ENCODE assay signal across 23 mouse cellular contexts in genomic region chr6:31129170-31129569, GRCm38 (mm10).
A peak's percentile ranks its signal among the peaks of the same experiment; 100 is the strongest.
DNase-seq lines count a peak whose midpoint lies in the region; ATAC-seq and TF ChIP-seq lines count a peak whose summit lies in the region.
"Had no signal": no experiment of that assay in that cellular context is flagged by ENCODE, and none has a peak within 500 bp of the region (broad histone marks: within the 10 kb centered on the region; RNA-seq: fewer than 3 reads in every experiment).

No protein-coding gene starts in this region.

- ATAC-seq in liver, embryonic 13.5 days (ENCODE audit: low read depth), result 0 out of 2 replicates have a peak, but pooled peaks have one; percentile 2
- no peak for ATAC-seq in liver, embryonic 11.5 days (replicated peaks; ENCODE audit: low FRiP score)
- ATAC-seq in intestine, postnatal 0 days, result peak; percentile 84
- peak; percentile 72 for ATAC-seq in liver, embryonic 16.5 days (ENCODE audit: low read depth)
- ATAC-seq in stomach, postnatal 0 days (ENCODE audit: low FRiP score, low TSS enrichment), result peak; percentile 87
- no peak for ATAC-seq in forebrain, embryonic 14.5 days

- no peak for TF ChIP-seq CTCF in intestine, postnatal 0 days (IDR thresholded peaks at IDR 0.05; ENCODE audit: low read depth)
- no peak for TF ChIP-seq CTCF in stomach, postnatal 0 days (IDR thresholded peaks at IDR 0.05; ENCODE audit: low read depth)

- no peak overlapping the region for H3K4me2 ChIP-seq in liver, embryonic 13.5 days
- no peak overlapping the region for H3K4me2 ChIP-seq in liver, embryonic 11.5 days
- no peak overlapping the region for H3K4me2 ChIP-seq in intestine, postnatal 0 days (replicated peaks; ENCODE audit: low read depth)
- H3K4me2 ChIP-seq in liver, embryonic 16.5 days (ENCODE audit: low read depth, low read length), result no peak overlapping the region
- H3K4me2 ChIP-seq in stomach, postnatal 0 days (replicated peaks; ENCODE audit: low read depth), result no peak overlapping the region
- H3K4me2 ChIP-seq in forebrain, embryonic 14.5 days (ENCODE audit: low read length), result no peak overlapping the region
- H3K4me2 ChIP-seq: heart, embryonic 13.5 days; hindbrain, embryonic 13.5 days; midbrain, embryonic 12.5 days had no signal

- H3K27me3 ChIP-seq in liver, embryonic 13.5 days, result no peaks in the 10 kb centered on the region
- no peaks in the 10 kb centered on the region for H3K27me3 ChIP-seq in liver, embryonic 11.5 days (replicated peaks; ENCODE audit: control insufficient read depth, insufficient read depth, low read length)
- H3K27me3 ChIP-seq in intestine, postnatal 0 days (replicated peaks; ENCODE audit: control insufficient read depth, insufficient read depth, low read length), result no peaks in the 10 kb centered on the region
- no peaks in the 10 kb centered on the region for H3K27me3 ChIP-seq in liver, embryonic 16.5 days (ENCODE audit: control insufficient read depth, insufficient read depth, low read depth, low read length)
- no peaks in the 10 kb centered on the region for H3K27me3 ChIP-seq in stomach, postnatal 0 days (ENCODE audit: control insufficient read depth, insufficient read depth, low read length)
- H3K27me3 ChIP-seq in forebrain, embryonic 14.5 days (replicated peaks; ENCODE audit: control insufficient read depth, insufficient read depth, low read length), result no peaks in the 10 kb centered on the region
- H3K27me3 ChIP-seq: heart, embryonic 13.5 days; hindbrain, embryonic 13.5 days; midbrain, embryonic 12.5 days had no signal

- H3K4me1 ChIP-seq in liver, embryonic 13.5 days (replicated peaks), result peaks cover 22% of the 10 kb centered on the region
- H3K4me1 ChIP-seq in liver, embryonic 11.5 days (replicated peaks; ENCODE audit: control insufficient read depth, insufficient read depth, low read length), result peaks cover 2% of the 10 kb centered on the region; the same call in 1 of the 2 replicates
- H3K4me1 ChIP-seq in intestine, postnatal 0 days (replicated peaks; ENCODE audit: control insufficient read depth, insufficient read depth, low read length), result no peaks in the 10 kb centered on the region; the same call in 1 of the 2 replicates
- peaks cover 12% of the 10 kb centered on the region for H3K4me1 ChIP-seq in liver, embryonic 16.5 days (ENCODE audit: control insufficient read depth, low read depth, low read length)
- H3K4me1 ChIP-seq in stomach, postnatal 0 days (replicated peaks; ENCODE audit: control insufficient read depth, insufficient read depth), result no peaks in the 10 kb centered on the region
- no peaks in the 10 kb centered on the region for H3K4me1 ChIP-seq in forebrain, embryonic 14.5 days (ENCODE audit: control insufficient read depth, insufficient read depth, low read length)
- H3K4me1 ChIP-seq: forebrain, embryonic 10.5 days; hindbrain, embryonic 13.5 days; midbrain, embryonic 12.5 days had no signal

- H3K27ac ChIP-seq in liver, embryonic 13.5 days, result peak overlapping the region; percentile 63; the same call in 1 of the 2 replicates
- no peak overlapping the region for H3K27ac ChIP-seq in liver, embryonic 11.5 days (ENCODE audit: low read depth, low read length)
- H3K27ac ChIP-seq in intestine, postnatal 0 days (ENCODE audit: low read depth, low read length), result no peak overlapping the region
- peak overlapping the region; percentile 66 for H3K27ac ChIP-seq in liver, embryonic 16.5 days (ENCODE audit: low read length)
- H3K27ac ChIP-seq in stomach, postnatal 0 days (replicated peaks), result 0 out of 2 replicates have a peak overlapping the region, but pooled peaks have one; percentile 18
- H3K27ac ChIP-seq in forebrain, embryonic 14.5 days (ENCODE audit: low read depth, low read length), result no peak overlapping the region
- H3K27ac ChIP-seq: forebrain, embryonic 10.5 days; heart, adult 2 months; heart, embryonic 13.5 days; hindbrain, embryonic 13.5 days; left cerebral cortex, adult 2 months; limb, embryonic 10.5 days; liver, embryonic 14.5 days; midbrain, embryonic 12.5 days had no signal

- DNase-seq in liver, embryonic 13.5 days, result no peak
- DNase-seq in liver, embryonic 11.5 days (ENCODE audit: low spot score), result no peak
- DNase-seq in stomach, postnatal 0 days (ENCODE audit: low spot score), result peak; percentile 35
- no peak for DNase-seq in forebrain, embryonic 14.5 days (ENCODE audit: low spot score)
- DNase-seq in urinary bladder, postnatal 36 days (ENCODE audit: low spot score in 2 of 2), result no peak
- DNase-seq: adrenal gland, adult 2 months; cerebellum, adult 11 months; cerebellum, postnatal 10 days; gastrocnemius, postnatal 25 days; heart, postnatal 36 days; lung, postnatal 14 days; thymus, adult 18-20 months; thymus, postnatal 36 days had no signal

- no peak for TF ChIP-seq EP300 in stomach, postnatal 0 days (optimal IDR thresholded peaks at IDR 0.05)

- no peak overlapping the region for H3K4me3 ChIP-seq in liver, embryonic 13.5 days (replicated peaks)
- no peak overlapping the region for H3K4me3 ChIP-seq in liver, embryonic 11.5 days (ENCODE audit: low read depth, low read length)
- H3K4me3 ChIP-seq in intestine, postnatal 0 days (ENCODE audit: low read depth, low read length), result no peak overlapping the region
- H3K4me3 ChIP-seq in liver, embryonic 16.5 days (ENCODE audit: low read depth, low read length), result no peak overlapping the region
- H3K4me3 ChIP-seq in stomach, postnatal 0 days (ENCODE audit: low read depth, low read length), result no peak overlapping the region
- H3K4me3 ChIP-seq in forebrain, embryonic 14.5 days (ENCODE audit: low read depth, low read length), result no peak overlapping the region
- H3K4me3 ChIP-seq: forebrain, embryonic 10.5 days; heart, adult 2 months; heart, embryonic 13.5 days; hindbrain, embryonic 13.5 days; left cerebral cortex, adult 2 months; limb, embryonic 10.5 days; midbrain, embryonic 12.5 days had no signal

- no peaks in the 10 kb centered on the region for H3K9me3 ChIP-seq in liver, embryonic 13.5 days (replicated peaks)
- H3K9me3 ChIP-seq in liver, embryonic 11.5 days (ENCODE audit: control insufficient read depth, low read length), result no peaks in the 10 kb centered on the region
- no peaks in the 10 kb centered on the region for H3K9me3 ChIP-seq in intestine, postnatal 0 days (ENCODE audit: control insufficient read depth)
- H3K9me3 ChIP-seq in liver, embryonic 16.5 days (replicated peaks; ENCODE audit: control insufficient read depth, low read length), result no peaks in the 10 kb centered on the region
- no peaks in the 10 kb centered on the region for H3K9me3 ChIP-seq in stomach, postnatal 0 days (ENCODE audit: control insufficient read depth, low read length)
- H3K9me3 ChIP-seq in forebrain, embryonic 14.5 days (replicated peaks; ENCODE audit: control insufficient read depth, low read length), result peaks cover 3% of the 10 kb centered on the region; the same call in 1 of the 2 replicates
- H3K9me3 ChIP-seq: forebrain, embryonic 10.5 days; limb, embryonic 10.5 days had no signal

- 66% methylated on average over 7 of the region's 7 CpGs for WGBS in liver, embryonic 13.5 days (ENCODE audit: insufficient replicate concordance)
- WGBS in liver, embryonic 11.5 days, result 67% methylated on average over 7 of the region's 7 CpGs
- 39% methylated on average over 7 of the region's 7 CpGs for WGBS in intestine, postnatal 0 days
- 57% methylated on average over 7 of the region's 7 CpGs for WGBS in liver, embryonic 16.5 days (ENCODE audit: insufficient replicate concordance)
- WGBS in stomach, postnatal 0 days, result 44% methylated on average over 7 of the region's 7 CpGs
- WGBS in forebrain, embryonic 14.5 days, result 74% methylated on average over 7 of the region's 7 CpGs

- no peak overlapping the region for H3K9ac ChIP-seq in liver, embryonic 13.5 days
- H3K9ac ChIP-seq in liver, embryonic 11.5 days (ENCODE audit: low read depth, low read length), result no peak overlapping the region
- no peak overlapping the region for H3K9ac ChIP-seq in intestine, postnatal 0 days (ENCODE audit: low read depth, low read length)
- no peak overlapping the region for H3K9ac ChIP-seq in liver, embryonic 16.5 days (ENCODE audit: low read depth, low read length)
- no peak overlapping the region for H3K9ac ChIP-seq in stomach, postnatal 0 days (ENCODE audit: low read length)
- no peak overlapping the region for H3K9ac ChIP-seq in forebrain, embryonic 14.5 days (ENCODE audit: low read length)
- H3K9ac ChIP-seq: heart, embryonic 13.5 days; hindbrain, embryonic 13.5 days; liver, embryonic 14.5 days; midbrain, embryonic 12.5 days had no signal

- no peaks in the 10 kb centered on the region for H3K36me3 ChIP-seq in liver, embryonic 13.5 days
- no peaks in the 10 kb centered on the region for H3K36me3 ChIP-seq in liver, embryonic 11.5 days (ENCODE audit: control insufficient read depth, insufficient read depth, low read length)
- no peaks in the 10 kb centered on the region for H3K36me3 ChIP-seq in intestine, postnatal 0 days (ENCODE audit: control insufficient read depth, insufficient read depth)
- H3K36me3 ChIP-seq in liver, embryonic 16.5 days (ENCODE audit: control insufficient read depth, insufficient read depth), result no peaks in the 10 kb centered on the region
- no peaks in the 10 kb centered on the region for H3K36me3 ChIP-seq in stomach, postnatal 0 days (ENCODE audit: control insufficient read depth, insufficient read depth, low read length)
- H3K36me3 ChIP-seq in forebrain, embryonic 14.5 days (ENCODE audit: control insufficient read depth, insufficient read depth, low read length), result no peaks in the 10 kb centered on the region
- H3K36me3 ChIP-seq: forebrain, embryonic 10.5 days; heart, embryonic 13.5 days; hindbrain, embryonic 13.5 days; limb, embryonic 10.5 days; midbrain, embryonic 12.5 days had no signal

Comparison
In these comparisons a context has a peak if more than half of its experiments do, and no peak if none do; other contexts are left out.
1. ATAC-seq: peak in liver, embryonic 13.5 days (single experiment), intestine, postnatal 0 days (single experiment), liver, embryonic 16.5 days (single experiment) and stomach, postnatal 0 days (single experiment); none in liver, embryonic 11.5 days (single experiment) and forebrain, embryonic 14.5 days (single experiment).
2. H3K27ac ChIP-seq: peak in liver, embryonic 13.5 days (single experiment), liver, embryonic 16.5 days (single experiment) and stomach, postnatal 0 days (single experiment); none in liver, embryonic 11.5 days (single experiment), intestine, postnatal 0 days (single experiment) and forebrain, embryonic 14.5 days (single experiment).